Mouse (Mus musculus) thymus, adult 2 months (tissue): Measurements from ENCODE around the gene Twnk.

ENCODE experiments used
- CTCF ChIP-seq: fragments of 200-500 bp; IDR thresholded peaks from 2 replicates; pipeline ENCODE4 v1.5.1; 2012; ENCODE audit warnings: mild to moderate bottlenecking, control low read depth, low read length, moderate library complexity, borderline replicate concordance; ENCODE audit not compliant: control insufficient read depth, poor library complexity, insufficient read depth; ENCODE audit errors: extremely low read depth
- POLR2A ChIP-seq: fragments of 200-500 bp; IDR thresholded peaks from 2 replicates; pipeline ENCODE4 v1.6.1; 2012; ENCODE audit warnings: mild to moderate bottlenecking, low read length, control low read depth, moderate library complexity; ENCODE audit not compliant: control insufficient read depth, poor library complexity, insufficient read depth; ENCODE audit errors: extremely low read depth

DNA sequence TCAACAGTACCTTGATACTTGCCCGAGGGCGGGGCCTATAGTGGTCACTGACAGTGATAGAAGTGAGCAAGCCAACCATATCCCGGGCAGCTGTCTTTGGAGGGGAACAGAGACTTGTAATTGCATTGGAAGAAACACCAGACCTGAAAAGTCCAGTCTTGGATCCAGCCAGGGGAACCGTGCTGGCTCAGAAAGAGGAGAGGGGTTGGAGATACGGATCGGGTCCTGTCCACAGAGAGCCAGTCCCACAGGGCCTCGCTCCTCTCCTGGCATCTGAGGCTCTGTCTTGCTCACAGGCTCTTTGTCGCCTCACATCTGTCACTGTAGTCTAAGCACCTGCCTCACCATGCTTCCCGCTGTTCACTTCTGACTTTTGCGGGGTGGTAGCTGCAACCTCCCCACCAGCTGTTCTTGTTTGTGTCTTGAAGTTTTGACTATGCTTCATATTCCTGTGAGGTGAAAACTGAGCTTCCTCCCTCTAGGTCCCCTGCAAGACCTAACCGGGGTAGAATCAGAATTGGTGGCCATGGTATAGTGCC, 39.0 kb downstream of the Twnk start:
- TF ChIP-seq CTCF (no peak), POLR2A (no peak)
